ENCODE assay signal across 18 mouse cellular contexts in the genomic region with DNA sequence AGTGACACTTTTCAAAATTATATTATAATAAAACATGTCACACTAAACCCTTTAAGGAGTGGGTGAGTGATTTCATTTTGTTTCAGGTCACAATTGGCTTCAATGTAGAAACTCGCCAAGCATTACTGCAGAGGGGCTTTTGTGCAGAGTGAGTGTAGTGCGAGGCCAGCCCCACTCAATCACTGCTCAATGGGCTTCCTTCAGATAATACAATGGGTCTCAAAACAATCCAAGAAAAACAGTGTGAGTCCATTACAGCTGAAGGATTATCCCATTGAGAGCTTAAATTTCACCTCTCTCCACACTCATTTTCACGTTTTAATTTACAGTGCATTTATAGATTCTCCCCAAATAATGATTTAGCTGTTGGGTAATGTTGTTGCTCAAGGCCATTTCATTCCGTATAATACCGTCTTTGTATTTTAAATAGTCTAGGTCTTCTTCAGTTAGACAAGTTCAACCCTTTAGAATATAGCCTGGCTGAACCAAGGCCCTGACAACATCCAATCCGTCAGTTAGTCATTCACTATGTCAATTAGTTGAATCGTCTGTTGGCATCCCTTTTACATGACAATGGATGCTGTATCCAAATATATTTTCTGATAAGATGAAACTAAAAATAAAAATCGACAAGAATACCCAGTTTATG.
DNase-seq lines count a peak whose midpoint lies in the region; ATAC-seq lines count a peak whose summit lies in the region.
"Had no signal": no experiment of that assay in that cellular context is flagged by ENCODE, and none has a peak within 500 bp of the region (broad histone marks: within the 10 kb centered on the region; RNA-seq: fewer than 3 reads in every experiment).

No protein-coding gene starts in this region.

- no peak overlapping the region for H3K9ac ChIP-seq in hindbrain, embryonic 11.5 days (ENCODE audit: low read depth, low read length)
- H3K9ac ChIP-seq in hindbrain, embryonic 14.5 days = no peak overlapping the region
- no peak overlapping the region for H3K9ac ChIP-seq in midbrain, embryonic 12.5 days (replicated peaks)
- no peak overlapping the region for H3K9ac ChIP-seq in midbrain, embryonic 13.5 days (replicated peaks)

- 33% methylated on average over 8 of the region's 8 CpGs for WGBS in hindbrain, embryonic 11.5 days
- WGBS in hindbrain, embryonic 14.5 days = 20% methylated on average over 8 of the region's 8 CpGs
- 36% methylated on average over 8 of the region's 8 CpGs for WGBS in midbrain, embryonic 12.5 days
- WGBS in midbrain, embryonic 13.5 days = 29% methylated on average over 8 of the region's 8 CpGs

- H3K9me3 ChIP-seq in hindbrain, embryonic 11.5 days (ENCODE audit: control insufficient read depth, low read length) = no peaks in the 10 kb centered on the region
- no peaks in the 10 kb centered on the region for H3K9me3 ChIP-seq in hindbrain, embryonic 14.5 days (ENCODE audit: control insufficient read depth, low read length)
- H3K9me3 ChIP-seq in midbrain, embryonic 12.5 days = no peaks in the 10 kb centered on the region
- no peaks in the 10 kb centered on the region for H3K9me3 ChIP-seq in midbrain, embryonic 13.5 days

- no peaks in the 10 kb centered on the region for H3K4me1 ChIP-seq in hindbrain, embryonic 11.5 days (replicated peaks; ENCODE audit: control insufficient read depth, insufficient read depth, low read length)
- no peaks in the 10 kb centered on the region for H3K4me1 ChIP-seq in hindbrain, embryonic 14.5 days (replicated peaks; ENCODE audit: control insufficient read depth, insufficient read depth, low read length)
- H3K4me1 ChIP-seq in midbrain, embryonic 12.5 days = peaks cover 3% of the 10 kb centered on the region; the same call in 1 of the 2 replicates
- H3K4me1 ChIP-seq in midbrain, embryonic 13.5 days (replicated peaks) = 0 out of 2 replicates have a peak, but pooled peaks cover 4% of the 10 kb centered on the region

- no peaks in the 10 kb centered on the region for H3K36me3 ChIP-seq in hindbrain, embryonic 11.5 days (ENCODE audit: control insufficient read depth, insufficient read depth, low read length)
- no peaks in the 10 kb centered on the region for H3K36me3 ChIP-seq in hindbrain, embryonic 14.5 days (replicated peaks; ENCODE audit: control insufficient read depth, insufficient read depth)
- H3K36me3 ChIP-seq in midbrain, embryonic 12.5 days = no peaks in the 10 kb centered on the region
- no peaks in the 10 kb centered on the region for H3K36me3 ChIP-seq in midbrain, embryonic 13.5 days

- DNase-seq in hindbrain, embryonic 11.5 days (ENCODE audit: low spot score) = peak; percentile 18
- DNase-seq in hindbrain, embryonic 14.5 days (ENCODE audit: low spot score) = no peak
- DNase-seq in embryo, embryonic 11 days = peak; percentile 27
- peak; percentile 49 for DNase-seq in mesoderm, embryonic 11.5 days (ENCODE audit: low read depth, low spot score)
- DNase-seq in cerebellum, adult 9-11 months = no peak
- DNase-seq: adrenal gland, postnatal 36 days; B cell, adult 2 months; cerebellum, adult 8-10 months; heart, adult 11 months; heart, postnatal 4 days; kidney, postnatal 14 days; left cerebral cortex, postnatal 4 days; liver; right cerebral cortex, adult 18-20 months had no signal

- ATAC-seq in hindbrain, embryonic 11.5 days (ENCODE audit: low FRiP score) = peak; percentile 72
- no peak; the same call in 1 of the 2 replicates for ATAC-seq in hindbrain, embryonic 14.5 days (ENCODE audit: low FRiP score)
- ATAC-seq in midbrain, embryonic 12.5 days (ENCODE audit: low FRiP score, low read depth) = peak; percentile 66; the same call in 1 of the 2 replicates
- no peak for ATAC-seq in midbrain, embryonic 13.5 days
- ATAC-seq: lung, postnatal 0 days had no signal

- no peak overlapping the region for H3K4me2 ChIP-seq in hindbrain, embryonic 11.5 days (replicated peaks; ENCODE audit: low read depth, low read length)
- H3K4me2 ChIP-seq in hindbrain, embryonic 14.5 days (replicated peaks) = no peak overlapping the region
- H3K4me2 ChIP-seq in midbrain, embryonic 12.5 days (replicated peaks) = no peak overlapping the region
- no peak overlapping the region for H3K4me2 ChIP-seq in midbrain, embryonic 13.5 days (replicated peaks)

- no peaks in the 10 kb centered on the region for H3K27me3 ChIP-seq in hindbrain, embryonic 11.5 days (ENCODE audit: control insufficient read depth, insufficient read depth, low read length)
- no peaks in the 10 kb centered on the region for H3K27me3 ChIP-seq in hindbrain, embryonic 14.5 days (ENCODE audit: control insufficient read depth, insufficient read depth, low read length)
- H3K27me3 ChIP-seq in midbrain, embryonic 12.5 days = no peaks in the 10 kb centered on the region
- H3K27me3 ChIP-seq in midbrain, embryonic 13.5 days = no peaks in the 10 kb centered on the region

- H3K4me3 ChIP-seq in hindbrain, embryonic 11.5 days (ENCODE audit: low read depth, low read length) = no peak overlapping the region
- no peak overlapping the region for H3K4me3 ChIP-seq in hindbrain, embryonic 14.5 days (replicated peaks; ENCODE audit: low read length)
- H3K4me3 ChIP-seq in midbrain, embryonic 12.5 days = no peak overlapping the region
- H3K4me3 ChIP-seq in midbrain, embryonic 13.5 days (replicated peaks) = no peak overlapping the region

- H3K27ac ChIP-seq in hindbrain, embryonic 11.5 days (ENCODE audit: low read depth, low read length) = no peak overlapping the region
- H3K27ac ChIP-seq in hindbrain, embryonic 14.5 days = no peak overlapping the region
- H3K27ac ChIP-seq in midbrain, embryonic 12.5 days (replicated peaks) = no peak overlapping the region
- H3K27ac ChIP-seq in midbrain, embryonic 13.5 days = no peak overlapping the region
- H3K27ac ChIP-seq: stomach, postnatal 0 days had no signal

Comparison
In these comparisons a context has a peak if more than half of its experiments do, and no peak if none do; other contexts are left out.
1. ATAC-seq: peak in hindbrain, embryonic 11.5 days (single experiment) and midbrain, embryonic 12.5 days (single experiment); none in hindbrain, embryonic 14.5 days (single experiment) and midbrain, embryonic 13.5 days (single experiment).
2. DNase-seq: peak in hindbrain, embryonic 11.5 days (single experiment), embryo, embryonic 11 days (single experiment) and mesoderm, embryonic 11.5 days (single experiment); none in hindbrain, embryonic 14.5 days (single experiment) and cerebellum, adult 9-11 months (single experiment).